Mouse (Mus musculus) stomach, embryonic 15.5 days (tissue): ENCODE results near the gene Smim7. TPM values are rescaled to one million over a fixed set of nuclear protein-coding genes. Genes with fewer than 3 reads are reported as not detected.

Source experiments
- ATAC-seq: fragments of 200-750 bp; cut with Nextera tagmentation; 2 replicates; pipeline ENCODE4 v1.8.0; 2017; ENCODE audit warnings: low read depth, moderate number of reproducible peaks, moderate TSS enrichment; ENCODE audit not compliant: insufficient read depth, low FRiP score
- H3K27ac ChIP-seq: fragments of 300-500 bp; sonication (generic); 2 replicates; pipeline ENCODE4 v1.5.1; 2015; ENCODE audit warnings: mild to moderate bottlenecking, inconsistent platforms
- H3K27me3 ChIP-seq: fragments of 300-500 bp; sonication (generic); replicated peaks from 2 replicates; pipeline ENCODE4 v1.6.1; 2015; ENCODE audit warnings: inconsistent platforms
- H3K36me3 ChIP-seq: fragments of 300-500 bp; sonication (generic); 2 replicates; pipeline ENCODE4 v1.6.1; 2015; ENCODE audit warnings: inconsistent platforms
- H3K4me1 ChIP-seq: fragments of 300-500 bp; sonication (generic); 2 replicates; pipeline ENCODE4 v1.6.1; 2015; ENCODE audit warnings: inconsistent platforms
- H3K4me2 ChIP-seq: fragments of 300-500 bp; sonication (generic); 2 replicates; pipeline ENCODE4 v1.6.1; 2015; ENCODE audit warnings: mild to moderate bottlenecking, inconsistent platforms
- H3K4me3 ChIP-seq: fragments of 300-500 bp; sonication (generic); replicated peaks from 2 replicates; pipeline ENCODE4 v1.5.1; 2015; ENCODE audit warnings: inconsistent platforms
- H3K9ac ChIP-seq: fragments of 300-500 bp; sonication (generic); 2 replicates; pipeline ENCODE4 v1.6.1; 2015; ENCODE audit warnings: inconsistent platforms
- H3K9me3 ChIP-seq: fragments of 300-500 bp; sonication (generic); 2 replicates; pipeline ENCODE4 v1.6.1; 2016; ENCODE audit warnings: inconsistent platforms
- WGBS: fragments of 180-500 bp; shearing (Covaris S2); methylation state at CpG from one replicate; pipeline ENCODE4 v1.1.7; 2015; 5-methylcytosine and 5-hydroxymethylcytosine counted together
- polyA plus RNA-seq: library from polyadenylated mRNA; unstranded; fragments of >200 nt; fragmentation: Nextera tagmentation; extraction: Ambion mirVana; gene quantifications from 2 replicates; pipeline ENCODE4 v1.2.1, GENCODE M21; 2015

Gene Smim7
- polyA plus RNA-seq, 1 experiment from 2014 or later, result 120 TPM

- H3K9me3 ChIP-seq, result no peaks in the 10 kb centered on the region
- 6% methylated on average over 10 of the region's 10 CpGs for WGBS
- no peaks in the 10 kb centered on the region for H3K27me3 ChIP-seq
- H3K36me3 ChIP-seq, result peaks cover 14% of the 10 kb centered on the region
- H3K9ac ChIP-seq, result peak overlapping the region; percentile 57; the same call in 1 of the 2 replicates
- H3K27ac ChIP-seq, result peak overlapping the region; percentile 97
- ATAC-seq, result no peak
- H3K4me1 ChIP-seq, result peaks cover 14% of the 10 kb centered on the region
- peak overlapping the region; percentile 82 for H3K4me2 ChIP-seq
- H3K4me3 ChIP-seq, result peak overlapping the region; percentile 59
Measured at GRCm38 (mm10) chr8:72572507-72572906, 1.6 kb upstream of the Smim7 start.

- peaks cover 19% of the 10 kb centered on the region for H3K36me3 ChIP-seq
- WGBS, result 0% methylated on average over 42 of the region's 45 CpGs
- peak; percentile 13; the same call in 1 of the 2 replicates for ATAC-seq
Measured at GRCm38 (mm10) chr8:72571611-72572473, 954 bp upstream of the Smim7 start, which contains the start of gene Tmem38a. Tmem38a (plus strand) TSS chr8:72572055.

GRCm38 (mm10) chr8:72565970-72566369, 4.9 kb downstream of the Smim7 start:
- 90% methylated on average over 2 of the region's 2 CpGs for WGBS
- H3K4me3 ChIP-seq, result no peak overlapping the region
- no peaks in the 10 kb centered on the region for H3K27me3 ChIP-seq
- peaks cover 39% of the 10 kb centered on the region for H3K36me3 ChIP-seq
- no peak overlapping the region for H3K4me2 ChIP-seq
- no peaks in the 10 kb centered on the region for H3K9me3 ChIP-seq
- H3K4me1 ChIP-seq, result peaks cover 9% of the 10 kb centered on the region
- no peak for ATAC-seq
- H3K9ac ChIP-seq, result no peak overlapping the region
- H3K27ac ChIP-seq, result no peak overlapping the region

More at GRCm38 (mm10) chr8:72571611-72572473, 954 bp upstream of the Smim7 start, which contains the start of gene Tmem38a:
- H3K27ac ChIP-seq, result peak within 1 kb of the TSS; percentile 97
- H3K27me3 ChIP-seq, result no peaks in the 10 kb centered on the region
- peak within 1 kb of the TSS; percentile 82 for H3K4me2 ChIP-seq
- H3K4me1 ChIP-seq, result peaks cover 14% of the 10 kb centered on the region
- no peaks in the 10 kb centered on the region for H3K9me3 ChIP-seq
- peak within 1 kb of the TSS; percentile 59 for H3K4me3 ChIP-seq
- peak within 1 kb of the TSS; percentile 57 for H3K9ac ChIP-seq

GRCm38 (mm10) chr8:72561111-72561689, 9.7 kb downstream of the Smim7 start:
- no peak overlapping the region for H3K4me3 ChIP-seq
- H3K36me3 ChIP-seq, result peaks cover 26% of the 10 kb centered on the region
- H3K4me2 ChIP-seq, result no peak overlapping the region
- WGBS, result 84% methylated on average over 1 of the region's 1 CpGs
- no peak for ATAC-seq
- no peak overlapping the region for H3K9ac ChIP-seq
- no peaks in the 10 kb centered on the region for H3K27me3 ChIP-seq
- no peaks in the 10 kb centered on the region for H3K4me1 ChIP-seq
- no peaks in the 10 kb centered on the region for H3K9me3 ChIP-seq
- H3K27ac ChIP-seq, result no peak overlapping the region

GRCm38 (mm10) chr8:72555770-72556169, 15.1 kb downstream of the Smim7 start:
- Histone ChIP-seq H3K4me2 (no peak overlapping the region), H3K4me3 (no peak overlapping the region), H3K9me3 (no peaks in the 10 kb centered on the region), H3K4me1 (no peaks in the 10 kb centered on the region), H3K9ac (no peak overlapping the region), H3K36me3 (peaks cover 8% of the 10 kb centered on the region; the same call in 1 of the 2 replicates), H3K27me3 (no peaks in the 10 kb centered on the region), H3K27ac (no peak overlapping the region)
- no peak for ATAC-seq
- 39% methylated on average over 4 of the region's 4 CpGs for WGBS

- no peaks in the 10 kb centered on the region for H3K27me3 ChIP-seq
- H3K9ac ChIP-seq, result peak overlapping the region; percentile 50; the same call in 1 of the 2 replicates
- peak overlapping the region; percentile 93 for H3K27ac ChIP-seq
- 8% methylated on average over 5 of the region's 5 CpGs for WGBS
- no peaks in the 10 kb centered on the region for H3K9me3 ChIP-seq
- H3K4me2 ChIP-seq, result peak overlapping the region; percentile 77
- no peak for ATAC-seq
- no peaks in the 10 kb centered on the region for H3K36me3 ChIP-seq
- peak overlapping the region; percentile 77 for H3K4me3 ChIP-seq
- H3K4me1 ChIP-seq, result peaks cover 25% of the 10 kb centered on the region
Measured at GRCm38 (mm10) chr8:72549314-72549892, 21.5 kb downstream of the Smim7 start.

GRCm38 (mm10) chr8:72548644-72549313, 22.1 kb downstream of the Smim7 start:
- under 1% methylated on average over 44 of the region's 45 CpGs for WGBS
- Histone ChIP-seq H3K9ac (peak overlapping the region; percentile 50), H3K4me2 (peak overlapping the region; percentile 77), H3K27ac (peak overlapping the region; percentile 93), H3K9me3 (no peaks in the 10 kb centered on the region), H3K27me3 (no peaks in the 10 kb centered on the region), H3K4me3 (peak overlapping the region; percentile 77), H3K4me1 (peaks cover 25% of the 10 kb centered on the region), H3K36me3 (0 out of 2 replicates have a peak, but pooled peaks cover 3% of the 10 kb centered on the region)
- ATAC-seq, result no peak; the same call in 1 of the 2 replicates

- WGBS, result under 1% methylated on average over 90 of the region's 92 CpGs
Measured at GRCm38 (mm10) chr8:72547802-72548643, 22.9 kb downstream of the Smim7 start, which contains the start of gene Med26. Med26 (minus strand) TSS chr8:72548270.

GRCm38 (mm10) chr8:72547122-72547801, 23.6 kb downstream of the Smim7 start:
- peak overlapping the region; percentile 57 for H3K27ac ChIP-seq
- no peak for ATAC-seq
- peak overlapping the region; percentile 94 for H3K9ac ChIP-seq
- WGBS, result 2% methylated on average over 27 of the region's 27 CpGs
- peak overlapping the region; percentile 77 for H3K4me3 ChIP-seq
- no peaks in the 10 kb centered on the region for H3K9me3 ChIP-seq
- no peaks in the 10 kb centered on the region for H3K27me3 ChIP-seq
- H3K4me2 ChIP-seq, result peak overlapping the region; percentile 86
- peaks cover 25% of the 10 kb centered on the region for H3K4me1 ChIP-seq
- H3K36me3 ChIP-seq, result 0 out of 2 replicates have a peak, but pooled peaks cover 5% of the 10 kb centered on the region

More at GRCm38 (mm10) chr8:72547802-72548643, 22.9 kb downstream of the Smim7 start, which contains the start of gene Med26:
- peak within 1 kb of the TSS; percentile 77 for H3K4me3 ChIP-seq
- H3K9me3 ChIP-seq, result no peaks in the 10 kb centered on the region
- peak within 1 kb of the TSS; percentile 93 for H3K27ac ChIP-seq
- peak within 1 kb of the TSS; percentile 94 for H3K9ac ChIP-seq
- H3K27me3 ChIP-seq, result no peaks in the 10 kb centered on the region
- peak within 1 kb of the TSS; percentile 86 for H3K4me2 ChIP-seq
- H3K4me1 ChIP-seq, result peaks cover 25% of the 10 kb centered on the region
- ATAC-seq, result peak; percentile 97
- 0 out of 2 replicates have a peak, but pooled peaks cover 5% of the 10 kb centered on the region for H3K36me3 ChIP-seq

GRCm38 (mm10) chr8:72539234-72539633, 31.7 kb downstream of the Smim7 start:
- Histone ChIP-seq H3K4me1 (no peaks in the 10 kb centered on the region), H3K4me3 (no peak overlapping the region), H3K4me2 (no peak overlapping the region), H3K27ac (no peak overlapping the region), H3K36me3 (0 out of 2 replicates have a peak, but pooled peaks cover 5% of the 10 kb centered on the region), H3K9ac (no peak overlapping the region), H3K9me3 (no peaks in the 10 kb centered on the region), H3K27me3 (no peaks in the 10 kb centered on the region)
- ATAC-seq, result no peak
